Mouse (Mus musculus) ES-Bruce4 (cell line): ENCODE data around the gene Ddx5. TPM values are rescaled to one million over a fixed set of nuclear protein-coding genes. Genes with fewer than 3 reads are reported as not detected.
"Not testable (repeated sequence)": the region's sequence is repeated elsewhere in the genome, so short reads cannot be mapped to it uniquely, and the experiment has no call there.

Source experiments
- H3K27ac ChIP-seq: 2 replicates; pipeline ENCODE4 v1.5.1; 2012; ENCODE audit warnings: low read length, inconsistent platforms; ENCODE audit not compliant: insufficient read depth
- H3K27me3 ChIP-seq: 2 replicates; pipeline ENCODE4 v1.6.1; 2012; ENCODE audit warnings: mild to moderate bottlenecking, low read length, inconsistent platforms; ENCODE audit not compliant: control insufficient read depth, poor library complexity, insufficient read depth, severe bottlenecking
- H3K36me3 ChIP-seq: 2 replicates; pipeline ENCODE4 v1.6.1; 2012; ENCODE audit warnings: inconsistent platforms, mild to moderate bottlenecking, low read length, moderate library complexity; ENCODE audit not compliant: control insufficient read depth, poor library complexity, insufficient read depth, severe bottlenecking
- H3K4me1 ChIP-seq: one replicate; pipeline ENCODE4 v1.8.1; 2011; ENCODE audit warnings: low read length; ENCODE audit not compliant: control insufficient read depth, insufficient read depth
- H3K4me3 ChIP-seq: 2 replicates; pipeline ENCODE4 v1.5.1; 2011; ENCODE audit warnings: low read depth, mild to moderate bottlenecking, low read length
- H3K9ac ChIP-seq: 2 replicates; pipeline ENCODE4 v1.6.1; 2012; ENCODE audit warnings: low read depth, mild to moderate bottlenecking, inconsistent platforms; ENCODE audit not compliant: poor library complexity, severe bottlenecking
- H3K9me3 ChIP-seq: replicated peaks from 2 replicates; pipeline ENCODE4 v1.6.1; 2012; ENCODE audit warnings: mild to moderate bottlenecking, low read length, inconsistent platforms; ENCODE audit not compliant: control insufficient read depth, poor library complexity, insufficient read depth, severe bottlenecking
- CTCF ChIP-seq: IDR thresholded peaks from one replicate; pipeline ENCODE4 v1.8.1; 2011; ENCODE audit warnings: low read depth, low read length
- EP300 ChIP-seq: IDR thresholded peaks from 2 replicates; pipeline ENCODE4 v1.6.1; 2011; ENCODE audit warnings: low read depth, low read length; ENCODE audit not compliant: insufficient read depth
- POLR2A ChIP-seq: IDR thresholded peaks from one replicate; pipeline ENCODE4 v1.8.1; 2011; ENCODE audit warnings: low read length; ENCODE audit not compliant: insufficient read depth
- polyA plus RNA-seq: library from polyadenylated mRNA; stranded (reverse); fragments of >200 nt; gene quantifications from 2 replicates; pipeline ENCODE4 v1.2.4, GENCODE M21; 2011; ENCODE audit warnings: low read depth; ENCODE audit not compliant: missing spikeins, insufficient read depth, insufficient read length

Gene Ddx5
- polyA plus RNA-seq, 1 experiment = 946 TPM

DNA sequence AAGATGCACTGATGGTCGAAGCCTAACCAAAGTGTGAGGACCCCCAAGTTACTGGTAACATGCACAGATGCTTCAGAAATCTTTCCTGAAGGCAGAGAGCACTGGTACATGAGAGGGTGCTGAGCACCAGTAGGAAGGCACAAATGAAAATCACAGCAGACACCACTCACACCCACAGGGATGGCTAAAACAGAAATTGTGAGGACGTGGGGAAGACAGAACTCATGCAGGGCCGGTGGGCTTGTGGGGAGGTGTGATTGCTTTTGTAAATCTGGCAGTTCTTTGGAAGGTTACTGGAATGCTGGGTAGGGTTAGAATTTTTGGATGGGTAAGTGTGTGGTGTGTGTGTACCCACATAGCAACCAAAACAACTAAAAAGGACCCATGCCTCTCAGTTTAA, 28.2 kb upstream of the Ddx5 start:
- Histone ChIP-seq H3K27me3 (no peaks in the 10 kb centered on the region), H3K4me3 (no peak overlapping the region), H3K36me3 (peaks cover 45% of the 10 kb centered on the region), H3K9ac (no peak overlapping the region), H3K4me1 (no peaks in the 10 kb centered on the region), H3K9me3 (no peaks in the 10 kb centered on the region), H3K27ac (no peak overlapping the region)
- no peak for TF ChIP-seq CTCF
- no peak for TF ChIP-seq EP300
- no peak for TF ChIP-seq POLR2A

DNA sequence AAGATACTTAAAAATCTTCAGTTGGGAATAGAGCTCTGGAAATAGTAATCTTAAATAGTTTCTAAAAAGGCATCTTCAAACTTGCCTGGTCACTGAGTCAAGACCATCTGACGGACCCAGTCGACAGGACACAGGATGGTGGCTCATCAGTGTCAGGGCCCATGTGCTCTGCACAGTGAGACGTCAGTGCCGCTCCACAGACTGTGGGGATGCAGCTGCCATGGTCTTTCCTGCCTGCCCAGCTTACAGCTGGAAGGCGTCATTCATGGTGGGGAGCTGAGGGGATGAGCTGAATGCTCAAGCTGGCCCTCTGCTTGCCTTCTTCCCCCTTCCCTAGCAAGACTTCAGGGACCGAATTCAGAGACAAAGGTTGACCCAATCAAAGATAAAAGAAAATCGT, 27.3 kb upstream of the Ddx5 start:
- TF ChIP-seq POLR2A (no peak), CTCF (no peak), EP300 (no peak)
- no peak overlapping the region for H3K9ac ChIP-seq
- H3K9me3 ChIP-seq = no peaks in the 10 kb centered on the region
- H3K4me1 ChIP-seq = no peaks in the 10 kb centered on the region
- peaks cover 45% of the 10 kb centered on the region for H3K36me3 ChIP-seq
- no peak overlapping the region for H3K4me3 ChIP-seq
- H3K27ac ChIP-seq = no peak overlapping the region
- no peaks in the 10 kb centered on the region for H3K27me3 ChIP-seq

DNA sequence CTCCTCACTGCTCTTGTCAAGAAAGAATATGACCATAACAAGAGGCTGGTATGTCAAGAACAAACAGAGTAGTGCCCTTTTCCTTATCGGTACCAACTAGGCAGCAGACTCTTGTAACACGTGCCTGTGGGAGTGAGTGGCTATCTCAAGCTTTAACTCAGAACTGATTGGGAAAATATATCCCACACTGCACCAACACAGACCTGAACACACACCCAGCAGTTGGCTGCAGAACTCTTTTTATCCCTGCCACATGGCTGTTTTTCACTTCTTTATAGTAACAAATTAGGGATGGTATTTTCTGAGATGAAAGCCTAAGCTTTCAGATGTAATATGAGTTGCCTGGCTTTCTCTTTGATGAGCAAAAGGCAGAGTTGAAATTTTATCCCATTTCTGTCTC, 26.8 kb upstream of the Ddx5 start:
- Histone ChIP-seq H3K4me1 (no peaks in the 10 kb centered on the region), H3K27me3 (no peaks in the 10 kb centered on the region), H3K9me3 (no peaks in the 10 kb centered on the region), H3K27ac (no peak overlapping the region), H3K36me3 (peaks cover 45% of the 10 kb centered on the region), H3K9ac (no peak overlapping the region), H3K4me3 (no peak overlapping the region)
- TF ChIP-seq CTCF (no peak), EP300 (no peak), POLR2A (no peak)

DNA sequence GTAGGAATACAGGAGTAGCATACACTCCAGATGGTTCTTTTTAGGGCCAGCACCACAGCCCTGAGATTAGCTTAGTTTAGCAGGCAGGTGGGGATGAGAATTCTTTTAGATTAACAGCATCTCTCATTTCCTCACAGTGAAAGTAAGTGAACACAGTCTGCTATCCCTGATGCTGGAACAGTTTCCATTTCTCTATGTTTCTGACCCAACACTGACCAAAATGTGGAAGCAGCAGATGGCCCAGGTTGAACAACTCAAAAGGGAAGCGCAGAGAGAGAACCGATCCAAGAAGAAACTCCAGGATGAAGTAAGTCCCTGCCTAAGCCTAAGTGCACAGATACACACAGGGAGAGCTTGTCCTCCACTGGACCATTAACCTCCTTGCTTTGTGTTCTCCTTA, 26.3 kb upstream of the Ddx5 start:
- Histone ChIP-seq H3K4me3 (no peak overlapping the region), H3K9ac (no peak overlapping the region), H3K9me3 (no peaks in the 10 kb centered on the region), H3K27ac (no peak overlapping the region), H3K4me1 (no peaks in the 10 kb centered on the region), H3K36me3 (peaks cover 46% of the 10 kb centered on the region), H3K27me3 (no peaks in the 10 kb centered on the region)
- TF ChIP-seq CTCF = no peak
- TF ChIP-seq POLR2A = no peak
- TF ChIP-seq EP300 = no peak

DNA sequence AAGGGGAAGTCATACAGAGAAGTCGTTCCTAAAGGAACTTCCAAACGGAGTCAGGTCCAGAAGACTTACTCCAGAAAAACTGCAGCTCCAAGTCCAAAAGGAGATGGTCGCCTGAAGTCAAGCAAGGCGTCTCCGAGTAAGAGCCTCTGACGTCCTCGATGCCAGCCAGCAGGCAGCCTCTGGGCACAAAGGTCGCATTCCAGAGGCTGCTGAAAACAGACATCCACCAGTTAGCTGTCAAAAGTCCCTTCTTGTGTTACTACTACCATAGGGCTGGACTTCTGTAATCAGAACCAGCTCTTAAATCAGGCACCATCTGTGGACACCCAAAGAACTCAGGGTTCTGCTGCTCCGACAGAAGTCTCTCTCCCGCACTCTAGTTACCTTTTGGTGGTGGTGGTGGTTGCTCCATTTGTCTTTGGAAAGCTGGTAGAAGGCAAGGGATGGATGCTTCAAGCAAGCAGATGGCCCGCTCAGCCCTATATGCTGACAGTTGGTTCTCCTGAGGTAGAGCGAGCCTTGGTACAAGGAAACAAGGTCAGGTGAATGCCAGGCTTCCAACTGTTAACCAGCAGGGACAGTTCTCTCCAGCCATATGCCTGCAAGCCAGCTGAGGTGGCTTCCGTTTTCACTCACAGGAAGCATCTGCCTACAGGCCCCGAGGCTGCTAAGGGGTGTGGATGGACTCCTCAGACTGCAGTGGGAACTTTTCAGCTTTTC, 25.8 kb upstream of the Ddx5 start:
- Histone ChIP-seq H3K4me3 (no peak overlapping the region), H3K36me3 (peaks cover 48% of the 10 kb centered on the region), H3K9ac (no peak overlapping the region), H3K4me1 (no peaks in the 10 kb centered on the region), H3K27ac (no peak overlapping the region), H3K27me3 (no peaks in the 10 kb centered on the region), H3K9me3 (no peaks in the 10 kb centered on the region)
- TF ChIP-seq CTCF = no peak
- TF ChIP-seq EP300 = no peak
- TF ChIP-seq POLR2A = no peak

DNA sequence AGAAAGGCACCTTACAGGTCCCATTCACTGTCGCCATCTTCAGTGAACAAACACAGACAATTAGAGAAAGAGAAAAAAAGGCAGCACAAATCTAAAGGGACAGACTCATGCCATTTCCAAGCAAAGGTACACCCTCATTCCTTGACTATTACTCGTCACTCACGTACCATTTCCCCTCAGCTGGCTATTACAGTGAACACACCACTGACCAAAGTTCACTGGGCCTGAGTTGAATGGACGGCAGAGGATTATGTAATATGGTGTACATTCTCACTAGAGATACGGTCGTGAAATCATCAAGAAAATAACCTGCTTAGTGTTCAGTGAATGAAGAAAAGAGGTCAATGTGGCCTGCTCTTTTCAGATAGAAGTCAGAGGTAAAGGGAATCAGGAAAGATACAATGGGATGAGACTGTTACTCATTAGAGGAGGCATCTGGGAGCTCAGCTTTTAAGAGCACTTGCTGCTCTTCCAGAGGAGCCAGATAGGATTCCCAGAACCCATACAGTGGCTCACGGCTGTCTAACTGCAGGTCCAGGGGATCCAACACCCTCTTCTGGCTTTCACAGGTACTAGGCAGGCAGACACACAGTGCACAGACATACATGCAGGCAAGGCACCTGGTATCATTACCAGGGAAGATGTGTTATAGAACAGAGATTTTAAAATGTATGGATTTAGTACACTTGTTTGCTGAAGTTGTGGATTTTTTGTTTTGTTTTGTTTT, 23.6 kb upstream of the Ddx5 start:
- Histone ChIP-seq H3K9ac (no peak overlapping the region), H3K27me3 (no peaks in the 10 kb centered on the region), H3K36me3 (peaks cover 35% of the 10 kb centered on the region), H3K9me3 (no peaks in the 10 kb centered on the region), H3K27ac (no peak overlapping the region), H3K4me3 (no peak overlapping the region), H3K4me1 (no peaks in the 10 kb centered on the region)
- TF ChIP-seq POLR2A (no peak), CTCF (no peak), EP300 (no peak)

DNA sequence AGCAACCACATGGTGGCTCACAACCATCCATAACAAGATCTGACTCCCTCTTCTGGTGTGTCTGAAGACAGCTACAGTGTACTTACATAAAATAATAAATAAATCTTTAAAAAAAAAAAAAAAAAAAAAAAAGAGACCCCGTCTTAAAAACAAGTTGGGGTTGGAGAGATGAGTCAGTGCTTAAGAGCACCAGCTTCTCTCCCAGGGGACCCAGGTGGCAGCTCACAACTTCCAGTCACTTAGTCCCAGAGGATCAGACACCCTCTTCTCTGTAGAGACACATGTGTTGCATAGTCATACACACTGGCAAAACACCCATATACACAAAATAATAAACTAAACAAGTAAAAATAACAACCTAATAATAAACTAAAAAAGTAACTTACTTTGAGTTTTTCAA, 18.5 kb upstream of the Ddx5 start:
- not testable (repeated sequence) for H3K9ac ChIP-seq, H3K4me1 ChIP-seq, H3K27ac ChIP-seq, H3K4me3 ChIP-seq, H3K9me3 ChIP-seq, H3K27me3 ChIP-seq, H3K36me3 ChIP-seq
